Mouse (Mus musculus) bone marrow, adult 2 months (tissue): ENCODE data around the gene Mcm10.

ENCODE experiments used
- CTCF ChIP-seq: fragments of 200-500 bp; IDR thresholded peaks from 2 replicates; pipeline ENCODE4 v1.5.1; 2011; ENCODE audit warnings: low read length, control low read depth; ENCODE audit not compliant: control insufficient read depth, insufficient read depth
- POLR2A ChIP-seq: fragments of 200-500 bp; IDR thresholded peaks from 2 replicates; pipeline ENCODE4 v1.6.1; 2011; ENCODE audit warnings: low read depth, mild to moderate bottlenecking, control low read depth, low read length, borderline replicate concordance; ENCODE audit not compliant: control insufficient read depth

- TF ChIP-seq POLR2A (no peak), CTCF (no peak)
Measured at GRCm38 (mm10) chr2:5036411-5037076, 24.0 kb upstream of the Mcm10 start.
